Mouse (Mus musculus): ENCODE results near the gene Syt17. TPM values are rescaled to one million over a fixed set of nuclear protein-coding genes. Genes with fewer than 3 reads are reported as not detected.

Gene Syt17
- polyA plus RNA-seq (2012; fragmentation: generic; extraction: Trizol): 1 to 10 TPM; 3.3 to 7.2 TPM

DNA sequence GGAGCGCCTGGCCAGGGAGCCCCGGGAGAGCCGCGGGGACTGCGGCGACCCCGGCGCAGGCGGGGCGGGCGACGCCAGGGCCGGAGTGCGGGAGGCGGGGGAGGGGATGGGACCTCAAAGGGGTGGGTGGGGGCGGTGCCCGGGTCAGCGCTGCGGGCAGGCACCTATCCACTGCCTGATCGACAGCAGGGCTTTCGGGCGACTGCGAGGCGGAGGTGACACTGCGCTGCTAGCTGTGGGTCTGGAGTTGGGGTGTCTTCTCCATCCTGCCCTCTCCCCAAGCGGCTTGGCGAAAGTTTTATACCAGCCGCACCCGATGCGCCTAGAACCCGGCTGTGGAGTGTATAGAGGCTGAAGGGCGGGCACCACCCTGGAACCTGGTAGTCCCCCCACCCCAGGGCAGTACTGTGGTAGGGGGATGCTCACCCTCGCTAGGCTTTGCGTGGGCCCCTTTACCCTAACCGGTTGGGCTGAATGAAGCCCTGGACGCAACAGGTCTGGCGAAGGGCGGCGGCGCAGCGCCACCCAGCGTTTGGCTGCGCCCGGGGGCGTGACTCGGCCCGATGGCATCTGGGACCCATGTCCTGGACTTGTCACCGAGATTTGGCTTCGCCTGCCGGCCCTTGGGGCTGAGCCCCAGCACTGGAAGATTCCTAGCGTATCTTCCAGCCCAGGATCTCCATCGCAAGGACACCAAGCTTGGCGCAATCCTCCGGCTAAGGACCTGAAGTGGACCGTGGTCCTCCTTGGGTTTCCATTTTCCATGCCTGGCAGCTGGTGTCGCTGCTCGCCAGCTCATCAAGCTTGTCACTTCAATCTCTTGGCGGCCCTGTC lies at the start of gene Syt17:
Syt17 (minus strand) TSS at position 89 of the 834 bp plus-strand sequence.

DNA sequence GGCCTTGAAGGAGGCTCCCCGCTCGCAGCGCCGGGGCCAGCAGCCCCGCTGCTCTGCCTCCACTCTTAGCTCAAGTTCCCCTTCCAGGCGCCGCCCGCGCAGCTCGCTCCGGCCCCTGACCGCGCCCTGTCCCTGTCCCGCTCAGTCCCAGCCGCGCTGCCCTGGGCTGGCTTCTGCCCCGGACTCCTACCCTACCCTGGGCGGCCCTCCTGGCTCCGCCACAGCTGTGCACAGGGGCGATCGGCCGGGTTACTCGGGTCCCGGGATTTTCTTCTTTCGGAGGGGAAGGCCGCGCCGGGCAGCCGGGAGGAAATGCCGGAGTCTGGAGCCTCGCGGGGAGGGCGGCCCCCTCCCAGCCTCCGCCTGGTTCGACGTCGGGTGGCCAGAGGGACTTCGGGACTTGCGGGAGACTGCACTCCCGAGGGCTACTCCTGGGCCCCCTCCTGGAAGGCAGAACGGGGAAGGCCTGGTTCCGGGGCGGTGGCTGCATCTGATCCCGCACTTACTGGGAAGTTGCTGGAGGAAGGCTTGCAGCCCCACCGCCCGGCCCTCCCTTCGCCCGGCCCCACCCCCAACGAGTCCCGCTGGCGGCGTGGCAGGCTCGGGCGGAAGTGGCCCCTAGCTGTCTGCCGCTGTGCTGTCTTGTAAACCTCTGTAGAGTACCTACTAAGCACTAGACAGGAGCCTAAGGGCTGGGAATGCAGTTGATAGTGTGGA lies 43.6 kb upstream of the Syt17 start, which contains the start of gene Itpripl2:
Itpripl2 (minus strand) TSS at position 545 of the 717 bp plus-strand sequence.

Other genes starting within 250 kb of the Syt17 start
- 1 to 10 TPM in 1 of 2 experiments, under 1 TPM in 1; 0.14 to 6.7 TPM for gene Smg1, start 204.6 kb downstream of the Syt17 start, polyA plus RNA-seq (2012; fragmentation: generic; extraction: Trizol)
- 10 to 100 TPM in 1 of 2 experiments, 1 to 10 TPM in 1; 3.0 to 13.7 TPM for gene Itpripl2, start 43.8 kb upstream of the Syt17 start, polyA plus RNA-seq (2012; fragmentation: generic; extraction: Trizol)
- gene Coq7, start 85.1 kb upstream of the Syt17 start, polyA plus RNA-seq (2012; fragmentation: generic; extraction: Trizol): 10 to 100 TPM; 25.2 to 49.3 TPM
- gene Tmc7, start 136.5 kb upstream of the Syt17 start, polyA plus RNA-seq (2012; fragmentation: generic; extraction: Trizol): not detected
- not detected for gene Tmc5, start 149.1 kb upstream of the Syt17 start, polyA plus RNA-seq (2012; fragmentation: generic; extraction: Trizol)